ENCODE assay signal across 1 mouse cellular context in genomic region chr10:75548486-75548885, GRCm38 (mm10).
TF ChIP-seq lines count a peak whose summit lies in the region.

No protein-coding gene starts in this region.

TF ChIP-seq in C2C12, 6 proteins besides CTCF, POLR2A, EP300 and RAD21 (continued from another document):
- TF ChIP-seq FOSL1 (IDR thresholded peaks at IDR 0.05; ENCODE audit: insufficient read depth, low read length, poor library complexity, severe bottlenecking), result peak; percentile 32
- TF ChIP-seq MAX (IDR thresholded peaks at IDR 0.05), result peak; percentile 56
- no peak for TF ChIP-seq USF1 (IDR thresholded peaks at IDR 0.05; ENCODE audit: low read depth)
